Mouse (Mus musculus): ENCODE data around the gene Dph6.

The Dph6 gene

GRCm38 (mm10) chr2:114540416-114540815 lies 114.3 kb downstream of the Dph6 start:
- DNase-seq (ENCODE audit: low read depth, low spot score) = no peak

- no peak for DNase-seq (ENCODE audit: low read depth, low spot score)
These were observed 118.7 kb downstream of the Dph6 start for GRCm38 (mm10) chr2:114536032-114536431.

GRCm38 (mm10) chr2:114531010-114531756 lies 123.6 kb downstream of the Dph6 start:
- no peak for DNase-seq (ENCODE audit: low read depth, low spot score)

- DNase-seq (ENCODE audit: low read depth, low spot score) = no peak
These were observed 134.3 kb downstream of the Dph6 start for GRCm38 (mm10) chr2:114520414-114520813.

- DNase-seq (ENCODE audit: low read depth, low spot score) = no peak
These were observed 134.9 kb downstream of the Dph6 start for GRCm38 (mm10) chr2:114519907-114520306.

GRCm38 (mm10) chr2:114492398-114492797 lies 162.4 kb downstream of the Dph6 start:
- DNase-seq (ENCODE audit: low read depth, low spot score) = no peak

- no peak for DNase-seq (ENCODE audit: low read depth, low spot score)
These were observed 162.9 kb downstream of the Dph6 start for GRCm38 (mm10) chr2:114491907-114492306.

GRCm38 (mm10) chr2:114486980-114487379 lies 167.8 kb downstream of the Dph6 start:
- no peak for DNase-seq (ENCODE audit: low read depth, low spot score)
